14 mouse cellular contexts compared by ENCODE assay signal in genomic region chr6:107749794-107750193, GRCm38 (mm10).
DNase-seq lines count a peak whose midpoint lies in the region; ATAC-seq lines count a peak whose summit lies in the region.
"Had no signal": no experiment of that assay in that cellular context is flagged by ENCODE, and none has a peak within 500 bp of the region (broad histone marks: within the 10 kb centered on the region; RNA-seq: fewer than 3 reads in every experiment).

No protein-coding gene starts in this region.

- no peak overlapping the region for H3K27ac ChIP-seq in forebrain, embryonic 13.5 days
- no peak overlapping the region for H3K27ac ChIP-seq in forebrain, embryonic 12.5 days
- H3K27ac ChIP-seq in hindbrain, embryonic 16.5 days (ENCODE audit: low read depth, low read length) = no peak overlapping the region
- no peak overlapping the region for H3K27ac ChIP-seq in hindbrain, embryonic 10.5 days
- H3K27ac ChIP-seq: heart, embryonic 13.5 days; liver, embryonic 15.5 days had no signal

- H3K4me1 ChIP-seq in forebrain, embryonic 13.5 days = no peaks in the 10 kb centered on the region
- no peaks in the 10 kb centered on the region for H3K4me1 ChIP-seq in forebrain, embryonic 12.5 days
- no peaks in the 10 kb centered on the region for H3K4me1 ChIP-seq in hindbrain, embryonic 16.5 days (ENCODE audit: control insufficient read depth, insufficient read depth, low read depth, low read length)
- H3K4me1 ChIP-seq in hindbrain, embryonic 10.5 days (replicated peaks) = no peaks in the 10 kb centered on the region
- H3K4me1 ChIP-seq: heart, embryonic 13.5 days; liver, embryonic 15.5 days had no signal

- no peak overlapping the region for H3K4me3 ChIP-seq in forebrain, embryonic 13.5 days
- no peak overlapping the region for H3K4me3 ChIP-seq in forebrain, embryonic 12.5 days (replicated peaks)
- H3K4me3 ChIP-seq in hindbrain, embryonic 16.5 days (ENCODE audit: low read length) = no peak overlapping the region
- no peak overlapping the region for H3K4me3 ChIP-seq in hindbrain, embryonic 10.5 days
- H3K4me3 ChIP-seq: heart, embryonic 13.5 days; liver, embryonic 15.5 days had no signal

- H3K9ac ChIP-seq in forebrain, embryonic 13.5 days = no peak overlapping the region
- H3K9ac ChIP-seq in forebrain, embryonic 12.5 days = no peak overlapping the region
- no peak overlapping the region for H3K9ac ChIP-seq in hindbrain, embryonic 16.5 days (ENCODE audit: low read depth, low read length)
- H3K9ac ChIP-seq: heart, embryonic 13.5 days; liver, embryonic 15.5 days had no signal

- no peaks in the 10 kb centered on the region for H3K36me3 ChIP-seq in forebrain, embryonic 13.5 days (ENCODE audit: poor library complexity, severe bottlenecking)
- no peaks in the 10 kb centered on the region for H3K36me3 ChIP-seq in forebrain, embryonic 12.5 days (replicated peaks)
- no peaks in the 10 kb centered on the region for H3K36me3 ChIP-seq in hindbrain, embryonic 16.5 days (ENCODE audit: control insufficient read depth, insufficient read depth, low read length)
- no peaks in the 10 kb centered on the region for H3K36me3 ChIP-seq in hindbrain, embryonic 10.5 days
- H3K36me3 ChIP-seq: heart, embryonic 13.5 days; liver, embryonic 15.5 days had no signal

- 62% methylated on average over 2 of the region's 2 CpGs for WGBS in forebrain, embryonic 13.5 days
- WGBS in forebrain, embryonic 12.5 days = 80% methylated on average over 2 of the region's 2 CpGs
- 63% methylated on average over 2 of the region's 2 CpGs for WGBS in hindbrain, embryonic 16.5 days
- WGBS in hindbrain, embryonic 10.5 days = 80% methylated on average over 2 of the region's 2 CpGs

- no peaks in the 10 kb centered on the region for H3K27me3 ChIP-seq in forebrain, embryonic 13.5 days
- H3K27me3 ChIP-seq in forebrain, embryonic 12.5 days = no peaks in the 10 kb centered on the region
- H3K27me3 ChIP-seq in hindbrain, embryonic 16.5 days (replicated peaks; ENCODE audit: control insufficient read depth, insufficient read depth, low read length) = no peaks in the 10 kb centered on the region
- no peaks in the 10 kb centered on the region for H3K27me3 ChIP-seq in hindbrain, embryonic 10.5 days (ENCODE audit: insufficient read depth, poor library complexity, severe bottlenecking)
- H3K27me3 ChIP-seq: heart, embryonic 13.5 days; liver, embryonic 15.5 days had no signal

- H3K9me3 ChIP-seq in forebrain, embryonic 13.5 days (replicated peaks) = no peaks in the 10 kb centered on the region
- H3K9me3 ChIP-seq in forebrain, embryonic 12.5 days = no peaks in the 10 kb centered on the region
- H3K9me3 ChIP-seq in hindbrain, embryonic 16.5 days (ENCODE audit: control insufficient read depth, low read length) = no peaks in the 10 kb centered on the region
- H3K9me3 ChIP-seq in hindbrain, embryonic 10.5 days = no peaks in the 10 kb centered on the region
- H3K9me3 ChIP-seq: heart, embryonic 13.5 days; liver, embryonic 15.5 days had no signal

- DNase-seq in hindbrain, embryonic 10.5 days (ENCODE audit: low spot score) = no peak
- peak; percentile 14 for DNase-seq in testis, postnatal 14 days (ENCODE audit: low spot score)
- DNase-seq in testis, postnatal 10 days (ENCODE audit: low spot score) = no peak
- no peak for DNase-seq in kidney, adult 11 months
- DNase-seq: cerebellum, adult 8-10 months; kidney, adult 18-20 months; right cerebral cortex, adult 18-20 months; thymus, postnatal 25 days had no signal

- H3K4me2 ChIP-seq in forebrain, embryonic 13.5 days = no peak overlapping the region
- H3K4me2 ChIP-seq in forebrain, embryonic 12.5 days = no peak overlapping the region
- no peak overlapping the region for H3K4me2 ChIP-seq in hindbrain, embryonic 16.5 days (ENCODE audit: low read length)
- H3K4me2 ChIP-seq: heart, embryonic 13.5 days; liver, embryonic 15.5 days; midbrain, embryonic 11.5 days had no signal

- peak; percentile 70; the same call in 1 of the 2 replicates for ATAC-seq in forebrain, embryonic 13.5 days
- ATAC-seq in forebrain, embryonic 12.5 days (ENCODE audit: low FRiP score) = no peak
- ATAC-seq in hindbrain, embryonic 16.5 days = peak; percentile 76
